Mouse (Mus musculus) layer of hippocampus, adult 9-11 months (tissue): ENCODE measurements at regions not wholly inside any gene's neighbourhood (a gene's known extent, or its start where the extent isn't known, plus 50 kb on each side); places are given as distances from the start of the nearest gene placed in this dataset.

Experiments
- DNase-seq: peaks from one replicate; pipeline ENCODE4 v3.0.0; 2022

- DNase-seq, result no peak
Observed at GRCm38 (mm10) chr8:107864802-107865651, 77.4 kb upstream of the Zfhx3 start.

GRCm38 (mm10) chr8:107865744-107866143, 76.7 kb upstream of the Zfhx3 start:
- DNase-seq, result no peak

- DNase-seq, result no peak
Observed at GRCm38 (mm10) chr8:107871718-107872117, 70.7 kb upstream of the Zfhx3 start.

- DNase-seq, result no peak
Observed at GRCm38 (mm10) chr8:107872121-107872520, 70.3 kb upstream of the Zfhx3 start.

GRCm38 (mm10) chr8:107876455-107876854, 66.0 kb upstream of the Zfhx3 start:
- DNase-seq, result no peak

GRCm38 (mm10) chr8:107881851-107882250, 60.6 kb upstream of the Zfhx3 start:
- peak; percentile 29 for DNase-seq

- DNase-seq, result no peak
Observed at GRCm38 (mm10) chr8:107885547-107885946, 56.9 kb upstream of the Zfhx3 start.

GRCm38 (mm10) chr8:107885971-107886370, 56.5 kb upstream of the Zfhx3 start:
- no peak for DNase-seq

- no peak for DNase-seq
Observed at GRCm38 (mm10) chr8:107886516-107887253, 55.8 kb upstream of the Zfhx3 start.

GRCm38 (mm10) chr8:107887333-107887732, 55.1 kb upstream of the Zfhx3 start:
- DNase-seq, result no peak

GRCm38 (mm10) chr8:107890922-107891321, 51.5 kb upstream of the Zfhx3 start:
- no peak for DNase-seq
